Mouse (Mus musculus): ENCODE measurements around the gene Zfp706.

Zfp706 gene

GRCm38 (mm10) chr15:37007233-37007958, at the start of gene Zfp706:
TSS of gene Zfp706 (minus strand) at chr15:37007773.
- peak; percentile 96 to 99 for DNase-seq (ENCODE audit: low spot score in 2 of 2)

- no peak for DNase-seq (ENCODE audit: low spot score in 2 of 2)
Observed at GRCm38 (mm10) chr15:37054582-37054981, 47.0 kb upstream of the Zfp706 start.

- no peak for DNase-seq (ENCODE audit: low spot score in 2 of 2)
Observed at GRCm38 (mm10) chr15:37053085-37053762, 45.7 kb upstream of the Zfp706 start.

GRCm38 (mm10) chr15:37047403-37047802, 39.8 kb upstream of the Zfp706 start:
- no peak for DNase-seq (ENCODE audit: low spot score in 2 of 2)

- no peak for DNase-seq (ENCODE audit: low spot score in 2 of 2)
Observed at GRCm38 (mm10) chr15:37046586-37046985, 39.0 kb upstream of the Zfp706 start.

DNA sequence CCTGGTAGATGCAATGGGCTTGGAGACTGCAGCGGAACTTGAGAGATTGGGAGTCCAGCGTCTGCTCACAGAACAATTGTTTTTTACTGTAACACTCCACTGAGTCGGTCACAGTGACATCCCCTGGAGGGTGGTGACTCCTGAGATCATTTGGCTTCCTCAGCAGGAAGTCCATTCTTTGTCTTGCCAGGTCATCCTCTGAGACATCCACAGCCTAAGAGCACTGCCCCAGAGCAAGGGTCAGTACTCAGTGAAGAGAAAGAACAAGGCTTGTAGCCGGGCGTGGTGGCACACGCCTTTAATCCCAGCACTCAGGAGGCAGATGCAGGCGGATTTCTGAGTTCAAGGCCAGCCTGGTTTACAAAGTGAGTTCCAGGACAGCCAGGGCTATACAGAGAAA, 38.6 kb upstream of the Zfp706 start:
- no peak for DNase-seq (ENCODE audit: low spot score in 2 of 2)

DNA sequence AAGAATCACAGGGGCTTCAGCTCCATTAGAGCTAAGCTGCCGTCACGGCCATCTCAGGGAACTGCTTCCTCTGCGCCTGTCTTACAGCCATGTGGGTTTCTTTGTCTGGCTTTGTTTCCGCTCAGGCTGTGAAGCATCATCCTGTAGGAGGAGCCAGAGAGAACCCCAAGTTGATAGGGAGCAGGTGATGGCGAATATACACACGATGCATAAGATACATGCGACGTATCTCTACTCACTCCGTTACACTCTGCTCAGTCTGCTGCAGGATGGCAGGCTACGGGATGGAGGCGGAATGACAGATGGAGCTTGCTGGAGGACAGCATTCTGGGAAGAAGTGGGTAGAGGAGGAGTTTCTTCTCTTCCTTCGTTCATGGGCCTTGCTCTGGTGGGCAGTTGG, 37.9 kb upstream of the Zfp706 start:
- DNase-seq (ENCODE audit: low spot score in 2 of 2), result no peak

- peak in 1 of 2 experiments; percentile 10 for DNase-seq (ENCODE audit: low spot score in 2 of 2)
Observed at GRCm38 (mm10) chr15:37042559-37042958, 35.0 kb upstream of the Zfp706 start.

DNA sequence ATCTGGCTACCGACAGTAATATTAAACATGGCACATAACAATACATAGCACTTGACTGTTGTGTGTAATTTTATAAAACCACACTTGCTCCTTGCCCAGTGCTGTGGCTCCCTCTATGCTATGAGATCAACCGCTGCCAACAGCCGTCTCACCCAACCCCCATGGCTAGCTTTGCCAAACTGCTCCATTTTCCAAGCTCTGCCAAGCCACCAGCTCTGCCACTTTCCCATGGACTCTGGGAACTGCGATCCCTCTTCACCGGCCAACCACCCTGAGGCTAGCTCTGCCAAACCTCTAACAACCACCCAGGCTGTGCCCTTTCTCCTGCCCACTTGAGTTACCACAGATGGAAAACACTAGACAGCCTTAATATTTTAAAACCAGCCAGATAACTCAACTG, 33.6 kb upstream of the Zfp706 start:
- peak in 1 of 2 experiments; percentile 42 for DNase-seq (ENCODE audit: low spot score in 2 of 2)

- DNase-seq (ENCODE audit: low spot score in 2 of 2), result no peak
Observed at GRCm38 (mm10) chr15:37038666-37039065, 31.1 kb upstream of the Zfp706 start.

DNA sequence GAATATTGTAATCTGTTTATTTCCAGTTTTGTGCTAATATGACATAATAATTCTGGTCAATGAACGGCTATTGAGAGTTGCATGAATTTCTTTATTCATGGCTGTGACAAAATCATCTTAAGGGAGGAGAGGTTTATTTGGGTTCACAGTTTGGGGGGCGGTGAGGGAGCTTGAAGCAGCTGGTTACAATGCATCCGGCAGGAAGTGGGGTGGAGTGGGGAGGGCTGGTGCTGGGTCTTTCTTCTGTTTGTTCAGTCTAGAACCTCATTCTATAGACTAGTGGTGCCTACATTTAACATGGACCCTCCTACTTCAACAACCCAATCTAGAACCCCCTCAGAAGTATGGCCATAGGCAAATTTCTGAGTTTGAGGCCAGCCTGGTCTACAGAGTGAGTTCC, 30.1 kb upstream of the Zfp706 start:
- DNase-seq (ENCODE audit: low spot score in 2 of 2), result no peak

- no peak for DNase-seq (ENCODE audit: low spot score in 2 of 2)
Observed at GRCm38 (mm10) chr15:37036481-37037156, 29.0 kb upstream of the Zfp706 start.

DNA sequence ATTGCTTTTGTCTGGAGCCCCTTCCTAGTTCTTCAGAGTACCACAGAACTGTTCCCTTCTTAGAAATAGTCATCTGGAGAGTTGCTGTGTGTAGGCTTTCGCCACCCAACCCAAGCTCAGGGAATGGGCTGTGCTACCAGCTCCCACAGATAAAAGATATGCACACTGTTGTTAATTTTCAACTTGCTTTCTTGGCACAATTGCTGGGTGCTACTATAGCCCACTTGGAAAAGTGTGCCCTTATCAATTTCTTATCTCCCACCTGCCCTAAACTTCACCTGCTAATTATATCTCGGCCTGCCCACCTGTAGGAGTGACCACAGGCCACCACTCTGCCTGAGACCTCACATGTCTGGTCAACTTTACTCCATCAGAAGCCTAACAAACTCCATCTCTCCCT, 26.6 kb upstream of the Zfp706 start:
- no peak for DNase-seq (ENCODE audit: low spot score in 2 of 2)

- DNase-seq (ENCODE audit: low spot score in 2 of 2), result no peak
Observed at GRCm38 (mm10) chr15:37033431-37033830, 25.9 kb upstream of the Zfp706 start.

- no peak for DNase-seq (ENCODE audit: low spot score in 2 of 2)
Observed at GRCm38 (mm10) chr15:37031334-37032150, 24.0 kb upstream of the Zfp706 start.

DNA sequence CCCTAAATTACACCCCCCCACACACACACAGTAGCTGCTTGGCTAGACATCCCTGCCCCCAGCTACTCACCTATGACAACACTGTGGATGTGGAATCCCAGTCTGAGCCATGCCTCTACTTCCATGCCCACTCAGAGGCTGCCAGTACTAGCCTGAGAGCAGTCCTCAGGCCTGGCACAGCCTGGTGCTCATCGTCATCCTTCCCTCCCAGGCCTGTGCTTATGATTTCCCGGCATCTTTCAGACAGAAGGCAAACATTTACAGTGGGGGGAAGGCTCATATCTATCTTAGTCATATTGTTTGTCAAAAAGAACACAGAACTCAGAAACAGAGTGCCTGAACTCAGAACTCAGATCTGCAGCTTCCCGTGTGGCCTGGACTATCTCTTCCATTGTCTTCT, 23.4 kb upstream of the Zfp706 start:
- no peak for DNase-seq (ENCODE audit: low spot score in 2 of 2)

- DNase-seq (ENCODE audit: low spot score in 2 of 2), result no peak
Observed at GRCm38 (mm10) chr15:37027956-37028355, 20.4 kb upstream of the Zfp706 start.

DNA sequence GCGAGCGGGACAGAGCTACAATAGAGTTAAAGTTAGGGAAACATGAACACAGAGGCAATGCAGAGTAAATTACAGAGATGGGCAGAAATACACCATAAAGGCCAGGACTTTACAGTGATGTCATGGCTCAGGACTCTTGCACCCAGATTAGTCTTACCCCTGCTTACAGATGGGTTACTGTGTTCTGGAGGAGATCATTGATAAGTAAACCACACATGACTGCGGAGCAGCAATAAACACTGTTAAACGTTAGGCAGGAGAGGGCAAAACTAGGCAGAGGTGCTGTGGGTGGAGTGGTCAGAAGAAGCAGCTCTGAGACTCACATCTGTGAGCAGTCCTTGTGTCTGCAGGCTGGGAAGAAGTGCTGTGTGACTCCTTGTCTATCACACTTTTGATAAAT, 18.9 kb upstream of the Zfp706 start:
- DNase-seq (ENCODE audit: low spot score in 2 of 2), result no peak

GRCm38 (mm10) chr15:37020581-37021245, 13.1 kb upstream of the Zfp706 start:
- no peak for DNase-seq (ENCODE audit: low spot score in 2 of 2)

- DNase-seq (ENCODE audit: low spot score in 2 of 2), result no peak
Observed at GRCm38 (mm10) chr15:37019434-37019833, 11.9 kb upstream of the Zfp706 start.

DNA sequence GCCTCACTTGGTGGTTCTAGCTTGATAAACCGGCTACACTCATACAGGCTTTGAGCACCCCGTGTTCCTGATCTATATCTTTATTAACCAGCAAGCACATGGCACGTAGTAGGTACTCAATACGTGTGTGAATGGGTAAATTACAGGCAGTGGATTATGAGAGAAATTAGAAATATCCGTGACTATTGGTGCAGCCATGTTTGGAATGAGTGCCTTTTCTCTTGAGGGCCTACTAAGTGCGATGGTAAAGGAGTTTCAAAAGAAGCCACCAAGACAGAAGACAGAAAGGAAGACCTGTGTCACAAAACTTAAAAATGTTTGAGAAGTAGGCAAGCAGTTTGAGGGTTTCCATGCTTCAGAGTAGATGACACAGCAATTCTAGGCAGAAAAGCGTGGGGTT, 4.3 kb upstream of the Zfp706 start:
- DNase-seq (ENCODE audit: low spot score in 2 of 2), result no peak

Data from urinary bladder, postnatal 36 days (tissue).